Mouse (Mus musculus): Measurements from ENCODE around the gene Myh10. TPM values are rescaled to one million over a fixed set of nuclear protein-coding genes. Genes with fewer than 3 reads are reported as not detected.

Gene Myh10
- polyA plus RNA-seq, 1 experiment from 2014 or later: 20.5 TPM

GRCm38 (mm10) chr11:68739509-68739908, 48.1 kb downstream of the Myh10 start:
- Histone ChIP-seq H3K27ac (replicated peaks) (no peak overlapping the region), H3K36me3 (ENCODE audit: control insufficient read depth, insufficient read depth, low read length) (peaks cover 6% of the 10 kb centered on the region; the same call in 1 of the 2 replicates), H3K4me1 (replicated peaks; ENCODE audit: control insufficient read depth, insufficient read depth) (no peaks in the 10 kb centered on the region), H3K9me3 (ENCODE audit: control insufficient read depth, low read length) (no peaks in the 10 kb centered on the region), H3K4me2 (replicated peaks; ENCODE audit: low read depth) (no peak overlapping the region), H3K4me3 (ENCODE audit: low read depth, low read length) (no peak overlapping the region), H3K27me3 (ENCODE audit: control insufficient read depth, insufficient read depth, low read length) (no peaks in the 10 kb centered on the region), H3K9ac (ENCODE audit: low read length) (no peak overlapping the region)
- ATAC-seq (ENCODE audit: low FRiP score, low TSS enrichment) (no peak), DNase-seq (ENCODE audit: low spot score) (no peak)
- WGBS: 89% methylated on average over 7 of the region's 7 CpGs
- no peak for TF ChIP-seq CTCF (IDR thresholded peaks at IDR 0.05; ENCODE audit: low read depth)
- no peak for TF ChIP-seq EP300 (optimal IDR thresholded peaks at IDR 0.05)

- TF ChIP-seq CTCF (IDR thresholded peaks at IDR 0.05; ENCODE audit: low read depth) (no peak), EP300 (optimal IDR thresholded peaks at IDR 0.05) (no peak)
- DNase-seq (ENCODE audit: low spot score): no peak
- H3K9me3 ChIP-seq (ENCODE audit: control insufficient read depth, low read length): no peaks in the 10 kb centered on the region
- no peaks in the 10 kb centered on the region for H3K36me3 ChIP-seq (ENCODE audit: control insufficient read depth, insufficient read depth, low read length)
- H3K9ac ChIP-seq (ENCODE audit: low read length): no peak overlapping the region
- H3K4me3 ChIP-seq (ENCODE audit: low read depth, low read length): no peak overlapping the region
- 79% methylated on average over 2 of the region's 2 CpGs for WGBS
- no peak overlapping the region for H3K4me2 ChIP-seq (replicated peaks; ENCODE audit: low read depth)
- ATAC-seq (ENCODE audit: low FRiP score, low TSS enrichment): no peak
- H3K4me1 ChIP-seq (replicated peaks; ENCODE audit: control insufficient read depth, insufficient read depth): no peaks in the 10 kb centered on the region
- no peaks in the 10 kb centered on the region for H3K27me3 ChIP-seq (ENCODE audit: control insufficient read depth, insufficient read depth, low read length)
- H3K27ac ChIP-seq (replicated peaks): no peak overlapping the region
These were observed 51.3 kb downstream of the Myh10 start for GRCm38 (mm10) chr11:68742658-68743057.

GRCm38 (mm10) chr11:68744150-68744549, 52.8 kb downstream of the Myh10 start:
- TF ChIP-seq EP300 (optimal IDR thresholded peaks at IDR 0.05) (no peak), CTCF (IDR thresholded peaks at IDR 0.05; ENCODE audit: low read depth) (no peak)
- 76% methylated on average over 3 of the region's 3 CpGs for WGBS

GRCm38 (mm10) chr11:68745374-68746200, 54.2 kb downstream of the Myh10 start:
- no peak for DNase-seq (ENCODE audit: low spot score)
- ATAC-seq (ENCODE audit: low FRiP score, low TSS enrichment): no peak
- Histone ChIP-seq H3K27me3 (ENCODE audit: control insufficient read depth, insufficient read depth, low read length) (no peaks in the 10 kb centered on the region), H3K4me3 (ENCODE audit: low read depth, low read length) (no peak overlapping the region), H3K27ac (replicated peaks) (no peak overlapping the region), H3K4me2 (replicated peaks; ENCODE audit: low read depth) (no peak overlapping the region), H3K36me3 (ENCODE audit: control insufficient read depth, insufficient read depth, low read length) (no peaks in the 10 kb centered on the region), H3K9ac (ENCODE audit: low read length) (no peak overlapping the region), H3K4me1 (replicated peaks; ENCODE audit: control insufficient read depth, insufficient read depth) (no peaks in the 10 kb centered on the region), H3K9me3 (ENCODE audit: control insufficient read depth, low read length) (no peaks in the 10 kb centered on the region)
- TF ChIP-seq CTCF (IDR thresholded peaks at IDR 0.05; ENCODE audit: low read depth): no peak
- TF ChIP-seq EP300 (optimal IDR thresholded peaks at IDR 0.05): no peak
- 75% methylated on average over 16 of the region's 16 CpGs for WGBS

More at GRCm38 (mm10) chr11:68744150-68744549, 52.8 kb downstream of the Myh10 start:
- Histone ChIP-seq H3K27me3 (ENCODE audit: control insufficient read depth, insufficient read depth, low read length) (no peaks in the 10 kb centered on the region), H3K4me3 (ENCODE audit: low read depth, low read length) (no peak overlapping the region), H3K36me3 (ENCODE audit: control insufficient read depth, insufficient read depth, low read length) (no peaks in the 10 kb centered on the region), H3K9me3 (ENCODE audit: control insufficient read depth, low read length) (no peaks in the 10 kb centered on the region), H3K4me2 (replicated peaks; ENCODE audit: low read depth) (no peak overlapping the region), H3K27ac (replicated peaks) (no peak overlapping the region), H3K9ac (ENCODE audit: low read length) (no peak overlapping the region), H3K4me1 (replicated peaks; ENCODE audit: control insufficient read depth, insufficient read depth) (no peaks in the 10 kb centered on the region)
- DNase-seq (ENCODE audit: low spot score) (no peak), ATAC-seq (ENCODE audit: low FRiP score, low TSS enrichment) (no peak)

- Histone ChIP-seq H3K4me1 (replicated peaks; ENCODE audit: control insufficient read depth, insufficient read depth) (no peaks in the 10 kb centered on the region), H3K27ac (replicated peaks) (no peak overlapping the region), H3K27me3 (ENCODE audit: control insufficient read depth, insufficient read depth, low read length) (no peaks in the 10 kb centered on the region), H3K9me3 (ENCODE audit: control insufficient read depth, low read length) (no peaks in the 10 kb centered on the region), H3K9ac (ENCODE audit: low read length) (no peak overlapping the region), H3K36me3 (ENCODE audit: control insufficient read depth, insufficient read depth, low read length) (no peaks in the 10 kb centered on the region; the same call in 1 of the 2 replicates), H3K4me2 (replicated peaks; ENCODE audit: low read depth) (no peak overlapping the region), H3K4me3 (ENCODE audit: low read depth, low read length) (no peak overlapping the region)
- no peak for TF ChIP-seq CTCF (IDR thresholded peaks at IDR 0.05; ENCODE audit: low read depth)
- TF ChIP-seq EP300 (optimal IDR thresholded peaks at IDR 0.05): no peak
- DNase-seq (ENCODE audit: low spot score) (no peak), ATAC-seq (ENCODE audit: low FRiP score, low TSS enrichment) (no peak)
- WGBS: 68% methylated on average over 5 of the region's 5 CpGs
These were observed 56.8 kb downstream of the Myh10 start for GRCm38 (mm10) chr11:68748121-68748520.

- Histone ChIP-seq H3K27me3 (ENCODE audit: control insufficient read depth, insufficient read depth, low read length) (no peaks in the 10 kb centered on the region), H3K4me1 (replicated peaks; ENCODE audit: control insufficient read depth, insufficient read depth) (no peaks in the 10 kb centered on the region), H3K9me3 (ENCODE audit: control insufficient read depth, low read length) (no peaks in the 10 kb centered on the region), H3K27ac (replicated peaks) (no peak overlapping the region), H3K9ac (ENCODE audit: low read length) (no peak overlapping the region), H3K4me3 (ENCODE audit: low read depth, low read length) (no peak overlapping the region), H3K4me2 (replicated peaks; ENCODE audit: low read depth) (no peak overlapping the region), H3K36me3 (ENCODE audit: control insufficient read depth, insufficient read depth, low read length) (no peaks in the 10 kb centered on the region; the same call in 1 of the 2 replicates)
- WGBS: 87% methylated on average over 2 of the region's 2 CpGs
- ATAC-seq (ENCODE audit: low FRiP score, low TSS enrichment) (no peak), DNase-seq (ENCODE audit: low spot score) (no peak)
- TF ChIP-seq EP300 (optimal IDR thresholded peaks at IDR 0.05): no peak
- TF ChIP-seq CTCF (IDR thresholded peaks at IDR 0.05; ENCODE audit: low read depth): no peak
These were observed 58.8 kb downstream of the Myh10 start for GRCm38 (mm10) chr11:68750206-68750605.

All from stomach, postnatal 0 days (tissue).